Mouse (Mus musculus): ENCODE measurements around the gene Sfxn3.

The Sfxn3 gene

DNA sequence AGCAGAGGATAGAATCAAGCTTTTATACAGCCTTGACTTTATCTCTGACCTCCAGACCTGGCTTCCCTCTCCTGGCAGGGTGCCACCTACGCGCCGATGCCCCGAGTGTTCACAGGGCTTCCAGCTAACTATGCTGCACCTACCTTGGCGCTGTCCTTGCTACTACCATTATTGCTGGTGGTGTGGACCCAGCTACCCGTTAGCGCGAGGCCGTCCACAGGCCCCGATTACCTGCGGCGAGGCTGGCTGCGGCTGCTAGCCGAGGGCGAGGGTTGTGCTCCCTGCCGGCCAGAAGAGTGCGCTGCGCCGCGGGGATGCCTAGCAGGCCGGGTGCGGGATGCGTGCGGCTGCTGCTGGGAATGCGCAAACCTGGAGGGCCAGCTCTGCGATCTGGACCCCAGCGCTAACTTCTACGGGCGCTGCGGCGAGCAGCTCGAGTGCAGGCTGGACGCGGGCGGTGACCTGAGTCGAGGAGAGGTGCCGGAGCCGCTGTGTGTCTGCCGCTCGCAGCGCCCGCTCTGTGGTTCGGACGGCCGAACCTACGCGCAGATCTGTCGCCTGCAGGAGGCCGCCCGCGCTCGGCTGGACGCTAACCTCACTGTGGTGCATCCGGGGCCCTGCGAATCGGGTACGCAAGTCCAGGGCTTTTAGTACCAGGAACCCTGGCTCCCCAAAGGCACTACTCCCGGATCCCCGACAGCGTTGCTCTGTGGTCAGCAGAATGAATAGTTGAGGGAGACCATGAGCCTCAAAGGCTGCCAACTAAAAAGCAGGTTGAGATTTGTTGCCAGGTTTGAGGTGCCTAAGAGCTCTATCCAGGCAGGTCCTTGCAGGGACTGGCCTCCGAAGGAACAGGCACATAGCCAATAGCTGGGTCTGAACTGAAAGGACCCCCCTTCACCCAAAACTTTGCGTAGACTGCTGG is 29.5 kb downstream of the Sfxn3 start:
- peak; percentile 68 for DNase-seq (ENCODE audit: low spot score)

DNA sequence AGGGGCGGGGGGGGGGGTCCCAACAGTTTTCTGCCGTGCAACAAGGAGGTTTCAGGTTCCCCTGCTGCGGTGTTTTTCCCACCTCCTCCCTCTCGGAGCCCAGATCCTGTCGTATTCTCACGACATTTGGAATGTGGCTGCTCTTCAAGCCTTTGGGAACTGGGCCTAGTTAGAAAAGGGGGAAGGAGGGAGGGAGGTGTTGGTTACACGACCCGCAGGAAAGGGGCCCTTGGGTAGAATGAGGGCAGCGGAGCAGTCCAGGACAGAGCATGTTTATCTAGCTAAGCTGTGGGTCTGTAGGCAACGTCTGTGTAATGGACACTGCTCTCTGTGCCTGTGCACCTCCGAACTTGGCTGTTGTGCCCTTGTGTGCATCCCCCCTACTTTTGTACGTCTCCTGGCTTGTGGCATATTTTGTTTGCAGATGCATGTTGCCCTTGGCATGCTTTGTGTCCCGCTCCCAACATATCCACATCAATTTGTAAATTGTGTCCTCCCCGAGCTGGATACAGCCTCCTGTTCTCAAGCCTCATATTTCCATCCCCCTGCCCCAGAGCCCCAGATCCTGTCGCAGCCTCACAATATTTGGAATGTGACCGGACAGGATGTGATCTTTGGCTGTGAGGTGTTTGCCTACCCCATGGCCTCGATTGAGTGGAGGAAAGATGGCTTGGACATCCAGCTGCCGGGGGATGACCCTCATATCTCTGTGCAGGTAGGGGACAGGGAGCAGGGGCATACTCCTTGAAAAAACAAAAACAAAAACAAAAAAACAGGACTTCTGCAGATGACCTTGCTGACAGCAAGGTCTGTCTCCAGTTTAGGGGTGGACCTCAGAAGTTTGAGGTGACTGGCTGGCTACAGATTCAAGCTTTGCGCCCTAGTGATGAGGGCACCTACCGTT is 30.7 kb downstream of the Sfxn3 start:
- DNase-seq (ENCODE audit: low spot score) = peak; percentile 44

DNA sequence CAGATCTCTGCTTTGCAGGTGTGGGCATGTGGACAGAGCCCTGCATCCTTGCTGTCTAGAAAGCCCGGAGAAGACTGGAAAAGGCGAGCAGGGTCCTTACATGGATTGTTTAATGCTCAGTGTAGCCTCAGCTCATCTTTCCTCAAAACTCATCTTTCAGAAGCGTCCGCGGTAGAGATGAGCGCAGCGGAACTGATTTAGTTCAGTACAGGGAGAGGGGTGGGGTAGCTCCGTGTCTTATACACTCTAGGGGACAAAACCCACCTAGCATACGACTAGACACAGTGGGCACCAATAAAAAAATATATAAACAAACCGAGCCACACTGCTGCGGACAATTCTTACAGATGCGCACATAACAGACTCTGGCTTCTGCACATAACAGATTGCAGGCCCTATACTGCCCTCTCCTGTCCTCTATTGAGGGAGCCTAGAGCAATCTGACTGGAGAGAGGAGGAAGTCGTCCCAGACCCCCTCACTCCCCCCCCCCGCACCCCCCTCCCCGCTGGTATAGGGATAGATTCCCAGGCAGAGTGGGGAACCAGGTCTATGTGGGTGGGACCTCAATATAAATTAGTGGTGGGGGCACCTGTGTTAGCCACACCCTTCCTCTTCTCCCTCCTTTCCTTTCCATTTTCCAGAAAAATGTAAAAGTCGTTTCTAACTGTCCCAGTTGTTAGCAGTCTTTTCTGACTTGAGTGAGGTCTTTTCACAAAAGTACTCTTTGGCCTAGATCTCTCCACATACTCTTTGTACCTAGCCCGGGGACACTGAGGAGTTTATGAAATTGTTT is 31.9 kb downstream of the Sfxn3 start:
- DNase-seq (ENCODE audit: low spot score) = peak; percentile 68

- DNase-seq (ENCODE audit: low spot score) = peak; percentile 51
Observed at GRCm38 (mm10) chr19:45079769-45080515, 32.6 kb downstream of the Sfxn3 start.

DNA sequence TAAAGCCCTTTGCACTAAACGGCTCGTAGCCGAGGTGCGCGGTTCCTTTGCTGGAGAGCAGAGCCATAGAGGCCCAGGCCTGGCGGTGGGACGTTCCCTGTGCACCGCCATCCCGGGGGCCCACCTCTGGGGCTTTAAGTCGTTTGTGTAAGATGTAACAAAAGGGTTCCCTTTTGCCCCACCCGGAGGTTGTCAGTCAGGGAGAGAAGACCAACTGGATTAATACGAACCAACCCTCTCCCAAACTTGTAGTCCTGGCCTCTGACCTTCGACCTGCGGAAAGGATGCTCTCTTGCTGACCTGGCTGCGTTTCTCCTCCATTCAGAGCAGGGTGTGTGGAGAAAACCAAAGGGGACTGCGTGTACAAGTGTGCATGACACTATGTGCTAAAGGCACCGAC is 33.4 kb downstream of the Sfxn3 start:
- DNase-seq (ENCODE audit: low spot score) = no peak

DNA sequence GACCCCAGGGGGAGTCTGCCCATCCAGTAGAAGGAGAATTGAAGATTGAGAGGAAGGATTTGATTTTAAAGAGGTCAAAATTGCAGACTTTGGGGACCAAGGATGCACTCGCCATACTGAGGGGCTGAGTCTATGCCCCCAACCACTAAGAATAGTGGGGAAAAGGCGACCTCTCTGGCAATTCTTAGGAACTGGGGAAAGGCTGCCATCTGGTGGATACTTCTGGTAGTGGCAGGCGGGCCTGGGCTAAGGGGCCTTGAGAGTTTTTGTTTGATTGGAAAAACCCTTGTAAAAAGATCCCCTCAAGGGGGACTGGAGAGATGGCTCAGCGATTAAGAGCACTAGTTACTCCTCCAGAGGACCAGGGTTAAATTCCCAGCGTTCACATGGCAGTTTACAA is 34.0 kb downstream of the Sfxn3 start:
- peak; percentile 92 for DNase-seq (ENCODE audit: low spot score)

DNA sequence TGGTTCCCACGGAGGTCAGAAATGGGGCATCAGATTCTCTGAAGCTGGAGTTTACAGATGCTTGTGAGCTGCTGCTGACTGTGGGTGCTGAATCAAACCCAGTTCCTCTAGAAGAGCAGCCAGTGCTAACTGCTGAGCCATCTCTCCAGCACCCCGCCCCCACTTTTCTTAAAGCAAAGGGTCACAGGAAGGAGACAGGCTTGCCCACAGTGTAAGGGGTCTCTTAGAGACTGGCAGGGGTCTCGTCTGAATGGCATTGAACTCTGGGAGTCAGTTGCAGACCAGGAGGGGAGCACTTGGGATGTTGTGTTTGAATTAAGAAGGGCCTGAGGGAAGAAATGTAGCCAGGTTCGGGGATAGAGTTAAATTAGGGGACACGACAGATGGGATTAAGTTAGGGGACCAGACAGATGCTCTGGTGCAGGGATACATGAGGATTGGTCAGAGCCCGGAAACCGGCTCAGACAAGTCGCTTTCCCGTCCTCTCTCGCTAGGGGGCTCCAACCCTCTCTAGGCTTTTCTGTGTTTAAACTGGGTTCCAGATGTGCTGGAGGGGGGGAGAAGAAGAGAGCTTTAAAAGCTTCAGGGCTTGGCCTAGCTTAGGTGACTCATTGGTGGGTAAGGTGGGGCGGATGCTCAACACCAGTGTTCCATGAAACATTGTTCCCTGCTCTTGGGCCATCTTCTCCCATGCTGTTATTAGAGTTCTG is 34.7 kb downstream of the Sfxn3 start:
- peak; percentile 84 for DNase-seq (ENCODE audit: low spot score)

- peak; percentile 76 for DNase-seq (ENCODE audit: low spot score)
Observed at GRCm38 (mm10) chr19:45097868-45098267, 50.6 kb downstream of the Sfxn3 start.

- DNase-seq (ENCODE audit: low spot score) = no peak
Observed at GRCm38 (mm10) chr19:45100486-45101270, 53.4 kb downstream of the Sfxn3 start.

DNA sequence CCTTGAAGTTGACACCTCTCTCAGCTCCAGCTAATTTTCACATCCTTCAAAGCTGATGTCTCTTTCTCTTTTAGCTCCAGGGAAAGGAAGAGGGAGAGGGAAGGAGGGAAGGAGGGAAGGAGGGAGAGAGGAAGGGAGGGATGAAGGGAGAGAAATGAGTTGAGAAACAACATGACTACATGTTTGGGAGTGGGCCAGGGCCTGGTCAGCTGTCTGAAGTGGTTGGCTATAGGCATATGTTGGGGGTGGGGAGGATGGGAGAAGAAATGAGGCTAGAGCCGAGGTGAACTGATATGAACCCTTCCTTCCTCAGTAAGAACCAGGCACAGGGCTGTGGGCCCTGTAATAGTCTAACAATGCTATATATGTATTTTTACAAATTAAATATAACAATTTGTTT is 58.3 kb downstream of the Sfxn3 start:
- no peak for DNase-seq (ENCODE audit: low spot score)

Measured in embryo, embryonic 10.5 days (tissue).